Mouse (Mus musculus) liver, postnatal 0 days (tissue): ENCODE measurements around the gene Mrps6. TPM values are rescaled to one million over a fixed set of nuclear protein-coding genes. Genes with fewer than 3 reads are reported as not detected.

Experiments
- ATAC-seq: fragments of 200-750 bp; cut with Nextera tagmentation; 2 replicates; pipeline ENCODE4 v1.8.0; 2017; ENCODE audit warnings: mild to moderate bottlenecking, moderate library complexity
- DNase-seq: peaks from one replicate; pipeline ENCODE4 v3.0.0-alpha.2; 2016
- H3K27ac ChIP-seq: fragments of 300-500 bp; sonication (generic); 2 replicates; pipeline ENCODE4 v1.5.1; 2014; ENCODE audit warnings: antibody characterized with exemption, moderate library complexity, mild to moderate bottlenecking, low read depth
- H3K27me3 ChIP-seq: fragments of 300-500 bp; sonication (generic); 2 replicates; pipeline ENCODE4 v1.6.1; 2014; ENCODE audit warnings: low read length, control low read depth, mixed read lengths; ENCODE audit not compliant: insufficient read depth
- H3K36me3 ChIP-seq: fragments of 300-500 bp; sonication (generic); replicated peaks from 2 replicates; pipeline ENCODE4 v1.6.1; 2014; ENCODE audit warnings: mild to moderate bottlenecking, control low read depth, low read length, moderate library complexity, mixed read lengths; ENCODE audit not compliant: insufficient read depth
- H3K4me1 ChIP-seq: fragments of 300-500 bp; sonication (generic); 2 replicates; pipeline ENCODE4 v1.6.1; 2014; ENCODE audit warnings: antibody characterized with exemption, mild to moderate bottlenecking, control low read depth; ENCODE audit not compliant: insufficient read depth
- H3K4me2 ChIP-seq: fragments of 300-500 bp; sonication (generic); 2 replicates; pipeline ENCODE4 v1.6.1; 2014; ENCODE audit warnings: low read depth, mild to moderate bottlenecking, low read length, moderate library complexity, mixed read lengths
- H3K4me3 ChIP-seq: fragments of 300-500 bp; sonication (generic); 2 replicates; pipeline ENCODE4 v1.5.1; 2014; ENCODE audit warnings: low read depth, low read length
- H3K9ac ChIP-seq: fragments of 300-500 bp; sonication (generic); replicated peaks from 2 replicates; pipeline ENCODE4 v1.6.1; 2014; ENCODE audit warnings: mild to moderate bottlenecking, moderate library complexity
- H3K9me3 ChIP-seq: fragments of 300-500 bp; sonication (generic); 2 replicates; pipeline ENCODE4 v1.6.1; 2016; ENCODE audit warnings: mild to moderate bottlenecking, control low read depth, low read length, mixed read lengths
- CTCF ChIP-seq: sonication (generic); IDR thresholded peaks from 2 replicates; pipeline ENCODE4 v1.5.1; 2016; ENCODE audit warnings: antibody characterized with exemption, low read depth
- EP300 ChIP-seq: IDR thresholded peaks from 2 replicates; pipeline ENCODE4 v1.6.1; 2016; ENCODE audit warnings: antibody characterized with exemption, low read depth, mild to moderate bottlenecking
- WGBS: fragments of 180-500 bp; shearing (Covaris S2); extraction: QIAGEN DNeasy Blood & Tissue Kit; methylation state at CpG from one replicate; pipeline ENCODE4 v1.1.7; 2014; ENCODE audit not compliant: insufficient replicate concordance; 5-methylcytosine and 5-hydroxymethylcytosine counted together
- polyA plus RNA-seq: library from polyadenylated mRNA; unstranded; fragments of >200 nt; fragmentation: Nextera tagmentation; extraction: Ambion mirVana; gene quantifications from 2 replicates; pipeline ENCODE4 v1.2.1, GENCODE M21; 2015

The Mrps6 gene
- polyA plus RNA-seq, 1 experiment from 2014 or later: 41.4 TPM

DNA sequence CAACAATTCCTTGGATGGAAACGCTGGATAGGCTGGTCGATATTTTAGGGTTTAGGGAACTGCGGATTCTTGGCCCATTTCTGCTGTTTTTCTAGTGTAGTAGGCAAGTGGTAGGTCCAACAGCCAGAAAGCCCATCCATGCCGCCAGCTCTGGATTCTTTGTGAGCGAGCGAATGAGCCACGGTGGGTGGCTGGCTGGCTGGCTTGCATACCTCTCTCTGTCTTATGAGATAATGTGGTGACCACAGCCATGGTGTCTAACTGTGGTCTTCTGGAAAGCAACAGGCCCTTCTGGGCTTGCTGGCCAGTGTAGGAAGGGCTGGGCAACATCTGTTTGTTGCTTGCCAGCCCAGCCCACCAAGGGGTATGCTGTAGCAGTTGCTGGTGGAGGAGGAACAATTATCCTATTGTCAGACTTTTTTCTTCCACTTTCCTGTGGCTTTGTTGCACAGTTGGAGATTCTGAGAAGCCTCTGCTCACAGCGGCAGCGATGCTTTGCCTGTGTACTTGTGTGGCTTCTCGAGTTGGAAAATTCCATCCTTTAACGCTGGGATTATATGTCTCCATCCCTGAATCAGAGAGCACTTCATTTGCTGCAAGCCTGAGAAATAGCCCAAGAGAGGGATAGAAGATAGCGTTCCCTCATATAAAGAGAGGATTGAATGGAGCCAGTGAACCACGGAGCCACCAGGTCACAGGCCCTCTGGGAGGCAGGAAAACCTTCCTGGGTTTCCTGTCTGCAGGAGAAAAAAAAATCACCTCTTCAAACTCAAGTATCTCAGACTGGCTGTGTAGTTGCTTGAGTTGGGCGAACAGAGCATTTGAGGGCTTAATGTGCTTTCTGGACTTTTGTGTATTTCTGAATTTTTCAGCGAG, 81.6 kb downstream of the Mrps6 start:
- TF ChIP-seq CTCF (no peak), EP300 (no peak)
- ATAC-seq: no peak
- 72% methylated on average over 15 of the region's 15 CpGs for WGBS

DNA sequence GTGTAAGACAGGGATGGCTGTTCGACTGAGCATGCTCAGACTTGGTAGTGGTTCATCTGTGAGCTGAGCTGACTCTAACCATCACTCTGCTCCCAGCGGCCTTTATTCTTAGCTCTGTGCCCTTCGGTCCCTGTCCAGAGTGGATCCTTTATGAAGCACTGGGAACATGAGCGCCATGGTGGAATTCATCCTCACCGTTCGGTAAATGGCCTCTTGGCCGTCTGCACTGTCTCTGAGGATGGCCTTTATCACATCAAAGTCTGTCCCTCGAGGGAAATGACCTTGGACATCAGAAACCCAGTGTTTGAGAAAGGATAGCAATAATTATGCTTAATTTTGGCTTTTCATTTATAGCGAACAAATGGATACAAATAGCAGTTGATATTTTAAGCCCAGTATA, 82.3 kb downstream of the Mrps6 start:
- no peaks in the 10 kb centered on the region for H3K4me1 ChIP-seq
- no peak overlapping the region for H3K9ac ChIP-seq
- TF ChIP-seq EP300 (no peak), CTCF (no peak)
- no peak overlapping the region for H3K27ac ChIP-seq
- H3K36me3 ChIP-seq: no peaks in the 10 kb centered on the region
- no peak for ATAC-seq
- DNase-seq: no peak
- 72% methylated on average over 9 of the region's 9 CpGs for WGBS
- H3K4me2 ChIP-seq: no peak overlapping the region
- H3K27me3 ChIP-seq: no peaks in the 10 kb centered on the region
- no peak overlapping the region for H3K4me3 ChIP-seq
- no peaks in the 10 kb centered on the region for H3K9me3 ChIP-seq

More for the DNA sequence above, 81.6 kb downstream of the Mrps6 start:
- no peak overlapping the region for H3K4me2 ChIP-seq
- H3K36me3 ChIP-seq: no peaks in the 10 kb centered on the region
- H3K27me3 ChIP-seq: no peaks in the 10 kb centered on the region
- H3K4me3 ChIP-seq: no peak overlapping the region
- no peaks in the 10 kb centered on the region for H3K4me1 ChIP-seq
- no peak for DNase-seq
- H3K27ac ChIP-seq: no peak overlapping the region
- no peak overlapping the region for H3K9ac ChIP-seq
- H3K9me3 ChIP-seq: no peaks in the 10 kb centered on the region

DNA sequence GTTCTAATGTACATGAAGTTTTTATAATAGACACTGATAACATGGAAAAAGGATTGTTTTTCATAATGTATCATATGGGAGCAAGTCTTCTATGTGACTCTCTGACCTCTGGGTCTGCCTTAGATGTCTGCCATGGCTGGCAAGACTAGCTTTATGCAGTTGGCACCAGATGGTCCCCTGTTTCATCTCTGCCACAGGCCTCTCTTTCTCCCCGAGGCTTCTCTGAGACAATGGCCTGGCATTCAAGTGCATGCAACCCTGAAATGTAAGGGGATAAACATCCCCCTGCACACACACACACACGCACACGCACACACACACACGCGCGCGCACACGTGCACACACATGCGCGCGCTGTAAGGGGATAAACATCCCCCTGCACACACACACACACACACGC, 83.0 kb downstream of the Mrps6 start:
- ATAC-seq (no peak), DNase-seq (no peak)
- WGBS: 95% methylated on average over 12 of the region's 12 CpGs
- no peaks in the 10 kb centered on the region for H3K9me3 ChIP-seq
- H3K4me1 ChIP-seq: no peaks in the 10 kb centered on the region
- H3K36me3 ChIP-seq: no peaks in the 10 kb centered on the region
- no peak overlapping the region for H3K27ac ChIP-seq
- no peak overlapping the region for H3K9ac ChIP-seq
- H3K4me2 ChIP-seq: no peak overlapping the region
- no peak for TF ChIP-seq CTCF
- no peak for TF ChIP-seq EP300
- H3K4me3 ChIP-seq: no peak overlapping the region
- H3K27me3 ChIP-seq: no peaks in the 10 kb centered on the region

DNA sequence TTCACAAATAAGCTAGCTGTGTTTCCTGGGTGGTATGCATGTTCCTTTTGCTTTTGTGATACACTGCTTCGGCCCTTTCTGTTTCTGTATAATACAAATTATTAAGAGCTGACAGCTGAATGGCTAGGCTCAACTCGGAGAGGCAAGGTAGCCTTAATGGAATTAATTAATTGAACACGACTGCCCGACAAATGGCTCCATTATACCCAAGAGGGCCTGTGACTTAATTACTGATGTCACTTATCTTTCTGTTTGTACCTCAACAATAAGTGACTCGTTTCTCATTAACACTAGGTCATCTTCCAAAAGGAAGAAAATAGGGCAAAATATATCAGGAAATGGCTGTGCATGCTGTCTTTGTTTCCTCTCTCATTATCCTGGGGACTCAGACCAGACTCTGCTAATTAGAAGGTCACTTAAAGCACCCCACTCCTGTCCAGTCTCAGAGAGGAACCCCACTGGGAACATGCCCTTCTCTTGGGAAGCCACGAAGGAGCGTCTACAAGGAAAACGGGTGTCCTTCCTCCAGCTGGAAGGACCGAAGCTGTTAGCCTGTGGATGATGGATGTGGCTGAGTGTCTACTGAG, 84.4 kb downstream of the Mrps6 start:
- Histone ChIP-seq H3K9ac (no peak overlapping the region), H3K27me3 (no peaks in the 10 kb centered on the region), H3K4me1 (no peaks in the 10 kb centered on the region), H3K36me3 (no peaks in the 10 kb centered on the region), H3K4me2 (no peak overlapping the region), H3K9me3 (no peaks in the 10 kb centered on the region), H3K27ac (no peak overlapping the region), H3K4me3 (no peak overlapping the region)
- ATAC-seq (no peak), DNase-seq (no peak)
- TF ChIP-seq CTCF (no peak), EP300 (no peak)
- 74% methylated on average over 9 of the region's 9 CpGs for WGBS

- no peak overlapping the region for H3K4me2 ChIP-seq
- H3K27ac ChIP-seq: no peak overlapping the region
- H3K27me3 ChIP-seq: no peaks in the 10 kb centered on the region
- no peaks in the 10 kb centered on the region for H3K4me1 ChIP-seq
- no peaks in the 10 kb centered on the region for H3K36me3 ChIP-seq
- H3K4me3 ChIP-seq: no peak overlapping the region
- ATAC-seq: no peak
- 84% methylated on average over 12 of the region's 12 CpGs for WGBS
- H3K9me3 ChIP-seq: no peaks in the 10 kb centered on the region
- TF ChIP-seq EP300: no peak
- H3K9ac ChIP-seq: no peak overlapping the region
- DNase-seq: no peak
These were observed 89.7 kb downstream of the Mrps6 start for GRCm38 (mm10) chr16:92147631-92148366.

- H3K4me2 ChIP-seq: no peak overlapping the region
- ATAC-seq: no peak
- no peaks in the 10 kb centered on the region for H3K9me3 ChIP-seq
- no peak overlapping the region for H3K4me3 ChIP-seq
- H3K27me3 ChIP-seq: no peaks in the 10 kb centered on the region
- H3K36me3 ChIP-seq: no peaks in the 10 kb centered on the region
- WGBS: 82% methylated on average over 2 of the region's 2 CpGs
- no peak overlapping the region for H3K9ac ChIP-seq
- no peak for DNase-seq
- TF ChIP-seq CTCF: no peak
- TF ChIP-seq EP300: no peak
- H3K4me1 ChIP-seq: no peaks in the 10 kb centered on the region
- H3K27ac ChIP-seq: no peak overlapping the region
These were observed 90.3 kb downstream of the Mrps6 start for GRCm38 (mm10) chr16:92148367-92148728.
